Mouse (Mus musculus) heart, embryonic 14.5 days (tissue): Measurements from ENCODE around the gene Gpr107. TPM values are rescaled to one million over a fixed set of nuclear protein-coding genes. Genes with fewer than 3 reads are reported as not detected.

Experiments
- polyA plus RNA-seq: library from polyadenylated mRNA; unstranded; fragments of >200 nt; fragmentation: Nextera tagmentation; extraction: Ambion mirVana; gene quantifications from 2 replicates; pipeline ENCODE4 v1.2.1, GENCODE M21; 2014

The Gpr107 gene
- polyA plus RNA-seq, 1 experiment from 2014 or later, result 27.3 TPM

Other genes with a start within 250 kb of the Gpr107 start
- 3.2 and 3.9 TPM in 2 replicates for gene Ptges, start 222.5 kb upstream of the Gpr107 start, polyA plus RNA-seq
- gene Tor1b, start 199.4 kb upstream of the Gpr107 start, polyA plus RNA-seq, result 22.4 and 26.1 TPM in 2 replicates
- 44.4 and 48.8 TPM in 2 replicates for gene Tor1a, start 184.4 kb upstream of the Gpr107 start, polyA plus RNA-seq
- 30.8 and 32.9 TPM in 2 replicates for gene BC005624, start 170.1 kb upstream of the Gpr107 start, polyA plus RNA-seq
- gene Usp20, start 170.0 kb upstream of the Gpr107 start, polyA plus RNA-seq, result 34.4 and 35.6 TPM in 2 replicates
- gene Fnbp1, start 10.3 kb upstream of the Gpr107 start, polyA plus RNA-seq, result 17.6 and 19.4 TPM in 2 replicates
- 51.7 and 52.2 TPM in 2 replicates for gene Ncs1, start 93.5 kb downstream of the Gpr107 start, polyA plus RNA-seq
- gene Hmcn2, start 162.1 kb downstream of the Gpr107 start, polyA plus RNA-seq, result 0.73 and 0.86 TPM in 2 replicates